Mouse (Mus musculus): ENCODE measurements around the gene Ace.
"Not testable (repeated sequence)": the region's sequence is repeated elsewhere in the genome, so short reads cannot be mapped to it uniquely, and the experiment has no call there.

The Ace gene

GRCm38 (mm10) chr11:105989446-105989845 is 21.7 kb downstream of the Ace start:
- no peak for DNase-seq (ENCODE audit: low spot score in 2 of 2)

GRCm38 (mm10) chr11:105990231-105990630 is 22.5 kb downstream of the Ace start:
- no peak for DNase-seq (ENCODE audit: low spot score in 2 of 2)

DNA sequence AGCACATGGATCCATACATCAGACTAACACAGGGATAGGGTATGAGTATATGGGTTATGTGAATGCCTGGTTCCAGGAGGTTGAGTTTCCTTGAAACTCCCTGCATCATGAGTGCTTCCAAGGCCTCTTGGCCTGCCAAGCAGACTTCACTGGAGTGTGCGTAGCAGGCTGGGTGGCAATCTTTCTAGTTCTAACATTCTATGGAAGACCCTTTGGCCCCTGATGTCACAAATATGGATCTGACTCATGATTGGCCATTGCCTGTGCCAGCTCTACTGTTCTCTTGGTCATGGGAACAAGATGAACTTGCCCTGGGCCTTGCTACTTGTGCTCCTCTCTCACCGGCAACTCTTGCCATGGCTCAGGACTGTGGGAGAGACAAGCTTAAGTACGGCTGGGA is 26.6 kb downstream of the Ace start, which contains the start of gene Ace3:
Gene Ace3, plus strand, starts transcription at position 301 of the 400 bp plus-strand sequence.
- no peak for DNase-seq (ENCODE audit: low spot score in 2 of 2)

GRCm38 (mm10) chr11:106000062-106000461 is 32.3 kb downstream of the Ace start:
- no peak for DNase-seq (ENCODE audit: low spot score in 2 of 2)

- DNase-seq (ENCODE audit: low spot score in 2 of 2), result peak in 1 of 2 experiments; percentile 27
Observed at GRCm38 (mm10) chr11:106001718-106002117, 34.0 kb downstream of the Ace start.

DNA sequence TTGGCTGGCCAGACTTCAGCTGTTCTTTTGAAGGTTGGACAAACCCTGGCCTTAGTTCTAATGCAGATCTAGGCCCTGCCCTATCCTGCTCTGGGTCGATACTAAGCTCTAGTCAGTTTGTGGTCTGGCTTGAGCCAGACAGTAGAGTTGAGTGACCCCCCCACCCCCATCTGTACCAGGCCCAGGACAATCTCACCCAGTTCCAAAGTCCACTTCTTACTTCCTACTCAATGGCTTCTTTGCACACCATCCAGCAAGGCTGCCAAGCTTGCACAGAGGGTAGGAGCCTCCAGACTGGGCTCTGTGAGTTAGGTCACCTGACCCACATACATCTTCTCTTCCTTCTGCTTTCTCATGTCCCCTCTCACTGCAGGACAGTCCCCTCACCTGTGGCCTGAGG is 36.8 kb downstream of the Ace start:
- no peak for DNase-seq (ENCODE audit: low spot score in 2 of 2)

DNA sequence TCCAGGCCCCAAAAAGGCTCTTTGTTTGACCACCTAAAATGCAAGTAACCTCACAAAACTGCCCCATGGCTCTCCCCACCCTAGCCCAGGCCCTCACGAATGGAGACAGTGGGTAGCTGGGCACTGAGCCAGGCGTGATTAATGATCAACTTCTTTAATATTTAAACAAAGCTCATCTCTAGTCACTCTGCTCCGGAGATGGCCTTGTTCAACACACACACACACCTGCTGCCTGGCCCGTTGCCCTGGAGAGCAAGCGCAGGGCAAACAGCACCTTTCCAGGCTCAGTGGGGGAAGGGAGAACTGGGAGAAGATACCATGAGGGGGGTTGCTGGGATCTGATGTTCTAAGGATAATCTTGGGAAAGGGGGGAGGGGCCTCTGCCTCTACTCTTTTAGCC is 38.2 kb downstream of the Ace start:
- DNase-seq (ENCODE audit: low spot score in 2 of 2), result no peak

DNA sequence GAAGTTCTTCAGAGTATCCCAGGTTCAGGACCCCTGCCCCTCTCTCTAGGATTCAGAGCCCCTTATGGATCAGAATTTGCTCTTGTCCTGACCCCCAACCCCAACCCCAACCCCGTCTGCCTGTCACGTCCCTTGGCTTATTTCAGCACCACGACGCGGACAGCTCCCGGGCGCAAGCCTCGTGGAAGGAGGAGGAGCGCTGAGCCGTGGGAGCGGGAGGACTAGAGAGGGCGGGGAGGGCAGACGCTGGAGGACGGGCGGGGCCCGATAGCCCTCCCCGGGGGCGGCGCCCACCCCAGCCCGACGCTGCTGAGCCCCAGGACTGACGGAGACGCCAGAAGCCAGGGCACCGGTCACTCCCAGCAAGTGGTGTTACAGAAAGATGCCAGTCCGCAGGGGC is 40.1 kb downstream of the Ace start, which contains the start of gene Kcnh6:
Gene Kcnh6, plus strand, starts transcription at position 304 of the 400 bp plus-strand sequence.
- DNase-seq (ENCODE audit: low spot score in 2 of 2), result peak; percentile 43 to 82

- DNase-seq (ENCODE audit: low spot score in 2 of 2), result no peak
Observed at GRCm38 (mm10) chr11:106012711-106013110, 45.0 kb downstream of the Ace start.

GRCm38 (mm10) chr11:106013556-106014225 is 45.9 kb downstream of the Ace start:
- no peak for DNase-seq (ENCODE audit: low spot score in 2 of 2)

- DNase-seq (ENCODE audit: low spot score in 2 of 2), result no peak
Observed at GRCm38 (mm10) chr11:106016440-106016839, 48.7 kb downstream of the Ace start.

DNA sequence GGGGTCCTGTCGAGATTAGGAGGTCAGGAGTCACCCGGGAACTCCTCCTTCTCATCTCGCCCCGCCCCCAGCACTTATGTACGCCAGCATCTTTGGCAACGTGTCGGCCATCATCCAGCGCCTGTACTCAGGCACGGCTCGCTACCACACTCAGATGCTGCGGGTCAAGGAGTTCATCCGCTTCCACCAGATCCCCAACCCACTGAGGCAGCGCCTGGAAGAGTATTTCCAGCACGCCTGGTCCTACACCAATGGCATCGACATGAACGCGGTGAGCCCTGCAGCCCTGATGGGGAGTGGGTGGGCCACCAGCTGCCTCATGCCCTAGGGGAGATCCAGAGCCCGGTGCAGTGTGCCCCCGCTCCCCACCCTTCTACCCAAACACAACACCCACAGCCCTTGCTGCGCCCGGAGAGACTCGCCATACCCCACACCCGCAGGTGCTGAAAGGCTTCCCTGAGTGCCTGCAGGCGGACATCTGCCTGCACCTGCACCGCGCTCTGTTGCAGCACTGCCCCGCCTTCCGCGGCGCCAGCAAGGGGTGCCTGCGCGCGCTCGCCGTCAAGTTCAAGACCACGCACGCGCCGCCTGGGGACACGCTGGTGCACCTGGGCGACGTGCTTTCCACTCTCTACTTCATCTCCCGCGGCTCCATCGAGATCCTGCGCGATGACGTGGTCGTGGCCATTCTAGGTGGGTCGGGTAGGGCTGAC is 52.5 kb downstream of the Ace start:
- DNase-seq (ENCODE audit: low spot score in 2 of 2), result peak; percentile 60 to 70

DNA sequence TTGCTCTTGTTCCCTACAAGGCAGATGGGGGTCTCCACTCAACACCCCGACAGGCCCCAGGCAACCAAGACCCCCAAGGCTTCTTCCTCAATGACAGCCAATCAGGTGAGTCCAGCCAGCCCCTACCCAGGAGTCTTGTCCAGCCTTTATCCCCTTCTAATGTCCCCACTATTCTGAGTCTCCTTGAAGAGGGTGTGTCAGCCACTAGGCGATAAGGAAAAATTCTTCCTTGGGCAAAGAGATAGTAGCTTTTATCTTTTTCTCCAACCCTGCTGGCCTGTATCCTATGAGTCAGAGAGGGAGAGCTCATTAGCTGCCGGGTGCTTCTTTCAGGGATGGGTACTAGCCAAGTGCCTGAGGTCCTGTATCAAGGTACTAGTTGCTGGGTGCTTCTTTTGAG is 58.0 kb downstream of the Ace start:
- no peak for DNase-seq (ENCODE audit: low spot score in 2 of 2)

GRCm38 (mm10) chr11:106026465-106027151 is 58.9 kb downstream of the Ace start:
- peak; percentile 62 to 78 for DNase-seq (ENCODE audit: low spot score in 2 of 2)

GRCm38 (mm10) chr11:106027607-106028006 is 59.9 kb downstream of the Ace start:
- no peak for DNase-seq (ENCODE audit: low spot score in 2 of 2)

- not testable (repeated sequence) for DNase-seq (ENCODE audit: low spot score in 2 of 2)
Observed at GRCm38 (mm10) chr11:106032074-106032473, 64.3 kb downstream of the Ace start.

GRCm38 (mm10) chr11:106033491-106033919 is 65.8 kb downstream of the Ace start:
- DNase-seq (ENCODE audit: low spot score in 2 of 2), result peak in 1 of 2 experiments; percentile 45

DNA sequence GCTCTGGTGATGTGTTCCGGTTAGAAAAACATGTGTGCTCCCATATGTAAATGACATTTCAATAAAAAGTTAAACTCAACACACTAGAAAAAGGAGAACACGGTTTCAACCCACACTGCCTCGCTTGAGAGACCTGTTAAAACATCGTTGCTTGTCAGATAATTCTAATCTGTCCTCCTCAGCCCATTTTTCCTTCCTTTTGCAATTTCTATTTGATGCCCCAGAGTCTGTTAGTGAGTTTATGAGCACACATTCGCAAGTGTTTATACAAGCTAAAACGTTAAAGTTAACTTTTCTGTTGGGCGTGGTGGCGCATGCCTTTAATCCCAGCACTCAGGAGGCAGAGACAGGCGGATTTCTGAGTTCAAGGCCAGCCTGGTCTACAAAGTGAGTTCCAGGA is 67.2 kb downstream of the Ace start:
- DNase-seq (ENCODE audit: low spot score in 2 of 2), result no peak

- peak; percentile 96 to 97 for DNase-seq (ENCODE audit: low spot score in 2 of 2)
Observed at GRCm38 (mm10) chr11:106036548-106037417, 69.0 kb downstream of the Ace start, which contains the start of gene Dcaf7. Dcaf7 (plus strand) TSS chr11:106036872.

DNA sequence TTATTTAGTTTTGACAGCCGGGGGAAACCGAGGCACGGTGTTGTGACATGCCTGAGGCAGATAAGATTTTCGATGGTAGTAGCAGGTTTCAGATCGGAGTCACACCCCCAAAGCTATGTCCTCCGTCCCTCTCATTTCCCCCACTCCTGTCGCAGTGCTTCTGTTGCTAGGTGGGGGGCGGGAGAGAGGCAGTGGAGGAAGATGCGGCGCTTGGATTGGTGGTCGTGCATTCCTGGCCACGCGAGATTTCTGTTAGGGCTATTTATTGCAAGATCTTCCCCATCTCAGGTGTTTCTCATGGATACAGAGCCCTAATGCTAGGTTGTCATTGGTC is 69.6 kb downstream of the Ace start:
- peak in 1 of 2 experiments; percentile 35 for DNase-seq (ENCODE audit: low spot score in 2 of 2)

Data from thymus, postnatal 10 days (tissue).